Mouse (Mus musculus) small intestine, adult 2 months (tissue): ENCODE data around the gene P3h4.

Experiments used
- CTCF ChIP-seq: fragments of 200-500 bp; IDR thresholded peaks from 2 replicates; pipeline ENCODE4 v1.5.1; 2012; ENCODE audit warnings: low read depth, mild to moderate bottlenecking, control low read depth, inconsistent platforms, low read length, moderate library complexity, mixed read lengths; ENCODE audit not compliant: insufficient replicate concordance, insufficient read length; ENCODE audit errors: extremely low read depth
- POLR2A ChIP-seq: fragments of 200-500 bp; IDR thresholded peaks from 2 replicates; pipeline ENCODE4 v1.6.1; 2012; ENCODE audit warnings: low read depth, mild to moderate bottlenecking, control low read depth, inconsistent platforms, low read length, moderate library complexity

DNA sequence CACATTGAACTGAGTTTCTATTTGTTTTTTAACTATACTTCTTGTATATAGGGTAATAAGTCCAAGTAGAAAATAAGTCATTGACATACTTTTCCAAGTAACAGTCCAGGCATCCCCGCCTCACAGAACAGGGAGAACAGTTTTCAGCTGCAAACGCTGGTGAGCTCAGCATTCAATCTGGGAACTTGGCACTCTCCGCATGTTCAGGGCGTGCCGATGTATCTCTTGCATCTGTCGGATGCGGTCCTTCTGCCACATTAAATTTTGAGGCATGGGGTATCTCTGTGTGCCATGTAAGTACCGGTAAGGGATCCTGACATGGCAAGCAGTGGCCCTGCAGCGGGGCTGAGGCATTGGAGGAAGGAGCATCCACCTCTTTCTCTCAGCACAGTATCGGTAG, 48.1 kb upstream of the P3h4 start:
- no peak for TF ChIP-seq CTCF
- no peak for TF ChIP-seq POLR2A
